Mouse (Mus musculus): Measurements from ENCODE around the gene Trim52. TPM values are rescaled to one million over a fixed set of nuclear protein-coding genes. Genes with fewer than 3 reads are reported as not detected.

Gene Trim52
- polyA plus RNA-seq (2015; fragmentation: Nextera tagmentation; extraction: Ambion mirVana): 0.07 TPM in 1 of 2 replicates, not detected in the other

DNA sequence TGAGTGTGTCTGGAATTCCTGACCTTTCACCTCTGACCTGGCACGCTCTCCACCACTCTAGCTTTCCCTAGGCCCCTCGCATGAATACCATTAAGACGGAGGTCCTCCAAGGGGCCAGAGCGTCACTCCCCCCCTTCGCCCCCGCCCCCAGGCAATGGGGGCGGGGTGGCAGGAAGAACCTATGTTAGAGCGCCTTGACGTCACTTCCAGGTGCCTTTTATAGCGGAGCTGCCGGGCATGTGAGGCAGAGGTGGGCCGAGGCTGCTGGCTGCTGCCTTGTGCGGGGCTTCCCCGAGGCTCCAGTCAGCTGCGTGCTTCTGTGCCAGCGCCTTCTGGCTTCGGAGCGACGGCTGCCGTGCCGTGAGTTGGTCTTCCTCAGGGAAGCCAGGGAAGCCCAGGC is at the start of gene Trim52:
Trim52 (plus strand) TSS at position 219 of the 400 bp plus-strand sequence.
- Histone ChIP-seq H3K4me2 (no peak within 1 kb of the TSS), H3K27ac (no peak within 1 kb of the TSS), H3K9me3 (peaks cover 11% of the 10 kb centered on the region), H3K27me3 (no peaks in the 10 kb centered on the region), H3K36me3 (no peaks in the 10 kb centered on the region), H3K4me3 (no peak within 1 kb of the TSS), H3K4me1 (no peaks in the 10 kb centered on the region), H3K9ac (no peak within 1 kb of the TSS)
- no peak for ATAC-seq (ENCODE audit: insufficient number of reproducible peaks, insufficient read depth, low FRiP score, low TSS enrichment, low read depth)
- 94% methylated on average over 21 of the region's 21 CpGs for WGBS

DNA sequence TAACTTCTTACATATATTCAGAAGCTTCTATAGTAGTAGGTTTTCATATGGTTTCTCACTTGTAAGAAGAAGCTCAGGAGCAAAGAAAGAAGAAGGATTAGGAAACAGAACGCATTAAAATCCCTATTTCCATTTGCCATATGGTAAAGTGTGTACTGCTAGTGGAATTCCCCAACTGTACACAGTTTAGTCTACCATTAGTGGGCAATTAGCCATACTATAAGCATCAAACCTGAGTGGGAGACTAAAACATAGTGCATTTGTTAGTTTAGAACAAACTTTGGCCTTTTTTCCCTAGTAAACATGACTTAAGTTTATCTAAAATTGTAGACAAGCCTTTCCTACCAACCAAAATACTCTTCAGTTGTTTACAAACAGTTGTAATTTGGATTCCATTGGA is 33.4 kb upstream of the Trim52 start:
- WGBS: 76% methylated on average over 1 of the region's 1 CpGs
- H3K27me3 ChIP-seq: no peaks in the 10 kb centered on the region
- H3K4me3 ChIP-seq: no peak overlapping the region
- ATAC-seq (ENCODE audit: insufficient number of reproducible peaks, insufficient read depth, low FRiP score, low TSS enrichment, low read depth): no peak
- H3K9ac ChIP-seq: no peak overlapping the region
- H3K9me3 ChIP-seq: no peaks in the 10 kb centered on the region
- H3K27ac ChIP-seq: no peak overlapping the region
- 0 out of 2 replicates have a peak, but pooled peaks cover 6% of the 10 kb centered on the region for H3K4me1 ChIP-seq
- no peak overlapping the region for H3K4me2 ChIP-seq
- H3K36me3 ChIP-seq: no peaks in the 10 kb centered on the region

DNA sequence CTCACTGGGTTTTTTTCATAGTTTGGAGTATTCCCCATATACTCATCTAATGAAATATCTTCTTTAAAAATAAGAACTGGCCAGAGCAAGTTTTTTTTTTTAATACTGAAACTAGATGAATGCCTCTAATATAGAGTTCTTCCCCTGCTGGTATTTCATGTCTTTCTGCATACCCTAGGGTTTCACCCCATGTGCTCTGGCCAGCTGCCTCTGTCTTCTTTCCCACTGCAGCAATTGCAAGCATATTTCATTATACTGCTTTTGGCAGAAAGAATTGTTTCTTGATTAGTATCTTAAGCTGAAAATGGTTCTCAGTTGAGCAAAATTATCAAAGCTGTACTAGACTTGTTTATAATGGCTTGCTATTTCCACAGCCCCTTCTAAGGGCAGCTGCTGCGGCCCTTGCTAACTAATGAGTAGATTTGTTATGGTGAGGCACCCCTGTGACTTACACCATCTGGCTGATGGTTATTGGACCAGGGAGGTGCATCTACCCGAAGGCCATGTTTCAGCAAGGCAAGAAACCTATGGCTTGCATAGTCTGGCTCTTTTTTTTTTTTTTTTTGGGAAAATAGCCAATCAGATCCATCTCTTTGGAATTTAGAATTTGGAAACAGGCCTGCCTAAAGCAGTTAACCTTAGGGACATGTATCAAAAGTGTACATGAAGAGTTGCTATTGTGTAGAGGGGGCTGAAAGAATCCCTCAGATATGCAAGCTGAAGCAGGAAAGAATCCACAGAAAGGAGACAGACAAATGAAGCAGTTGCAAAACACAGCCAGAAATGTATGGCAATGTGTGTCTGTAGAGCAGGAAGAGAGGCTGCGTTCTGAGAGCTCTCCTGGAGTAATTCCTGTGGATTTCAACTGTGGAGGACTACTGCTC is 30.6 kb upstream of the Trim52 start:
- WGBS: 48% methylated on average over 3 of the region's 3 CpGs

DNA sequence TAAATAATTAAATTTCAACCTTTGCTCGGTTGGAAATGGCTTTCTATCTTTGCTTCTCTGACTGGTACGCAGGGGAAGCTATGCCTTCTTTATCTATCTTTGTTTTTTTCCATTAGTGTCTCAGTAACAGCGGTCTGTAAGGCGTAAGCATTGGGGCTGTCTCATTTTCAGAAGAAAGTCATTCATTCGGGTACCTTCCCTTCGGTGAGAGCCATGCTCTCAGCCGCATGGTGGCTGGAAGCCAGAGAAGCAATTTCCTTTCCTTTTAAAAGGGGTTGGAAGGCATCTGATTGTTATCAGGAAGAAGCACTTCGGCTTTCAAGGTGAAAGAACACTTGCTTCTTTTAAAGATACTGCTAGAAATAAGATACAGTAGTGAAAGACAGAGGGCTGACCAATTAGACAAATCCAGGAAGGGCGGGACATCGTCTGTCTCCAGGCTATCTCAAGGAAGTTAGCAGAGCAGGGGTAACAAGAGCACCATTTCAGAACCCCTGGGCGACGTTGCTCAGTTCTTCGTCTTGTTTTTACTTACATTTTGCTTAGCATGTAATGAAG is 17.4 kb upstream of the Trim52 start:
- 69% methylated on average over 13 of the region's 13 CpGs for WGBS
- H3K9ac ChIP-seq: no peak overlapping the region
- no peak overlapping the region for H3K27ac ChIP-seq
- no peaks in the 10 kb centered on the region for H3K4me1 ChIP-seq
- no peak overlapping the region for H3K4me3 ChIP-seq
- no peaks in the 10 kb centered on the region for H3K9me3 ChIP-seq
- ATAC-seq (ENCODE audit: insufficient number of reproducible peaks, insufficient read depth, low FRiP score, low TSS enrichment, low read depth): no peak
- no peak overlapping the region for H3K4me2 ChIP-seq
- H3K36me3 ChIP-seq: no peaks in the 10 kb centered on the region
- no peaks in the 10 kb centered on the region for H3K27me3 ChIP-seq

More for the DNA sequence above, 30.6 kb upstream of the Trim52 start:
- no peak overlapping the region for H3K4me3 ChIP-seq
- no peak overlapping the region for H3K27ac ChIP-seq
- no peaks in the 10 kb centered on the region for H3K27me3 ChIP-seq
- H3K36me3 ChIP-seq: no peaks in the 10 kb centered on the region
- ATAC-seq (ENCODE audit: insufficient number of reproducible peaks, insufficient read depth, low FRiP score, low TSS enrichment, low read depth): no peak
- H3K4me1 ChIP-seq: 0 out of 2 replicates have a peak, but pooled peaks cover 6% of the 10 kb centered on the region
- H3K9ac ChIP-seq: no peak overlapping the region
- H3K4me2 ChIP-seq: no peak overlapping the region
- no peaks in the 10 kb centered on the region for H3K9me3 ChIP-seq

DNA sequence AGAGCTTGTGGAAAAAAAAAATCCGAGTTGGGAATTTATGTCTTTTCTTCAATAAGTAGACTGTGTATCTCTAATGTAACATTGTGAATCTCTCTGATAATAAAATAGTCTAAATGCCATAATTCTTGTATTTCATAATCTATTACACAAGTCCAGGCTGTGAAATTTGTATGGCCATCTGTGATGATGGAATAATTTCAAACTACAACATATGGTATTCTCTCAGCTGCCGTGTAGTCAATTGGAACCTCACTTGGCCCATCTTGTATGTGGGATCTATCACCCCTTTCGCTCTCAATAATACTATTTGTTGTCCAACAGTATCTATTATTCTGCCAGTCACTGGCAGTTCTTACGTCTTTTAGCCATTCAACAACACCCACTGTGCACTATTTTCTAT is 9.2 kb upstream of the Trim52 start:
- H3K9me3 ChIP-seq: no peaks in the 10 kb centered on the region
- H3K4me2 ChIP-seq: no peak overlapping the region
- no peaks in the 10 kb centered on the region for H3K4me1 ChIP-seq
- no peaks in the 10 kb centered on the region for H3K27me3 ChIP-seq
- ATAC-seq (ENCODE audit: insufficient number of reproducible peaks, insufficient read depth, low FRiP score, low TSS enrichment, low read depth): no peak
- no peak overlapping the region for H3K27ac ChIP-seq
- H3K9ac ChIP-seq: no peak overlapping the region
- no peaks in the 10 kb centered on the region for H3K36me3 ChIP-seq
- 89% methylated on average over 4 of the region's 4 CpGs for WGBS
- no peak overlapping the region for H3K4me3 ChIP-seq

DNA sequence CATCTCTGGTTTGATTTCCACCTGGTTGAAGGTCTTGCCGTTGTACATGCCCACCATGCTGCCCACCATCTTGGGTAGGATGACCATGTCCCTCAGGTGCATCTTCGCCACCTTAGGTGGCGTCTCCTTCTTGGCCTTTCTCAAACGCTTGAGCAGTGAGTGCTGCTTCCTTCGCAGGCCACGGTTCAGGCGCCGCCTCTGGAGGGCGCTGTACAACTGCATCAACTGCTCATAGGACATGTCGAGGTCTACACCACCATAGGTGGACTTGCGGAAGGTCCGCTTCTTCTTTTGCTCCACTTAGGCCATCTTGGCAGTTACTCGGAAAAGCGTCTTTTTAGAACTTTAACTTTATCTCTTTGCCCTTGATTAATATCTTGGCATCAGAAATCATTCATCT is 5.1 kb upstream of the Trim52 start:
- Histone ChIP-seq H3K4me3 (no peak overlapping the region), H3K4me1 (no peaks in the 10 kb centered on the region), H3K4me2 (no peak overlapping the region), H3K27me3 (no peaks in the 10 kb centered on the region), H3K9ac (no peak overlapping the region), H3K9me3 (no peaks in the 10 kb centered on the region), H3K36me3 (no peaks in the 10 kb centered on the region), H3K27ac (no peak overlapping the region)
- no peak for ATAC-seq (ENCODE audit: insufficient number of reproducible peaks, insufficient read depth, low FRiP score, low TSS enrichment, low read depth)
- 93% methylated on average over 14 of the region's 14 CpGs for WGBS

DNA sequence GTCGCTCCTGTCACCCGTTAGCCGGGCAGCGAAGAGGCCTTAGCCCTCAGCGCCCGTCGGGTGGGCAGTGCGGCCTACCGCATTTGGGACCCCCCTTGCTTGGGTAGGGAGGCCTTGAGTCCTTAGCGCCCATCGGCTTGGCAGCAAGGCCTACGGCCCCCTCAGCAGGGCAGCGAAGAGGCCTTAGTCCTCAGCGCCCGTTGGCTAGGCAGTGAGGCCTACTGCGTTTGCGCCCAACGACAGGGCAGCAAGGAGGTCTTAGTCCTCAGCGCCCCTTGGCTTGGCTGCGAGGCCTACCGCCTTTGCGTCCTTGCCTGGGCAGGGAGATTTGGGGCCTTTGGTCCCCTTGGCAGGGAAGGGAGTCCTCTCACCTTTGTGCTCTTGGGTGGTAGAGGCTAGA is 427 bp downstream of the Trim52 start:
- peaks cover 11% of the 10 kb centered on the region for H3K9me3 ChIP-seq

DNA sequence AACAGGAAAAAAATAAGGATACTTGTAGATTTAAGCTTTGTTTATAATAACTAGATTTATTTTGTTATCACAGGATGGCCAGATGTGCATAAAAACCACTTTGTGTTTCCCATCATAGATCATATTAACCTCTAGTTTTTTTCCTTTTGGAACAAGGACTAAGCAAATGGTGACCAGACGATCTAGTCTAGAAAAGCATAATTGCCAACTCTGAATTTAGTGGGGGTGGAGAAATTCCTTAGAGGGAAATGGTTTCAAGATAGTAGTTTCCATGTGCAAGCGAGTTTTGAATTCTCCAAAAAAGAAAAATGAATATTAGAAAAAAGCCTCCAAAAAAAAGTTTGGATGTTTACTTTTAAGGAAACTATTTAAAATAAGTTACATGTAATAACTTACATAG is 13.4 kb downstream of the Trim52 start:
- Histone ChIP-seq H3K4me3 (no peak overlapping the region), H3K4me1 (no peaks in the 10 kb centered on the region), H3K27ac (no peak overlapping the region), H3K4me2 (no peak overlapping the region), H3K36me3 (no peaks in the 10 kb centered on the region), H3K27me3 (no peaks in the 10 kb centered on the region), H3K9me3 (no peaks in the 10 kb centered on the region), H3K9ac (no peak overlapping the region)
- ATAC-seq (ENCODE audit: insufficient number of reproducible peaks, insufficient read depth, low FRiP score, low TSS enrichment, low read depth): no peak
- WGBS: 40% methylated on average over 2 of the region's 2 CpGs

More for the DNA sequence above, 427 bp downstream of the Trim52 start:
- Histone ChIP-seq H3K4me2 (no peak overlapping the region), H3K27ac (no peak overlapping the region), H3K4me1 (no peaks in the 10 kb centered on the region), H3K9ac (no peak overlapping the region), H3K36me3 (no peaks in the 10 kb centered on the region), H3K27me3 (no peaks in the 10 kb centered on the region), H3K4me3 (no peak overlapping the region)
- 99% methylated on average over 22 of the region's 22 CpGs for WGBS
- ATAC-seq (ENCODE audit: insufficient number of reproducible peaks, insufficient read depth, low FRiP score, low TSS enrichment, low read depth): no peak

DNA sequence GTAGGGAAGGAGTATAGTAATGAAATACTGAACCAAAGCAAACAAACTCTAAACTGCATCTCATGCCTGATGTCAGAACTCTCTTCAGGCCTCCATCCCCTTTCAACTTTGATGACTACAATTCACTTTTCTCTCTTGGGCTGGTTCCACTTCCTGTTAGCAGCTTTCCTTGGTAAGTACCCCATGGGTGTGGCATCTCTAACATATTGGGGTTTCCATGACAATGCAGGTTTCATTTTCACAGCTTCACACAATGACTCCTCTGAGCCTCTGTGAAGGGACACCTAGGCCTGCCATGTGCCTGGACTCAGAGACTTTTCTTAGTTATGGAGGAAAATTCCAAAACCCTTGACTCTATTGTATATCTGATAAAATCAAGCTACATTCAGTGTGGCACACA is 30.3 kb downstream of the Trim52 start:
- Histone ChIP-seq H3K4me1 (no peaks in the 10 kb centered on the region), H3K9ac (no peak overlapping the region), H3K9me3 (0 out of 2 replicates have a peak, but pooled peaks cover 6% of the 10 kb centered on the region), H3K27ac (no peak overlapping the region), H3K4me2 (no peak overlapping the region), H3K4me3 (no peak overlapping the region), H3K27me3 (no peaks in the 10 kb centered on the region), H3K36me3 (no peaks in the 10 kb centered on the region)
- ATAC-seq (ENCODE audit: insufficient number of reproducible peaks, insufficient read depth, low FRiP score, low TSS enrichment, low read depth): no peak

DNA sequence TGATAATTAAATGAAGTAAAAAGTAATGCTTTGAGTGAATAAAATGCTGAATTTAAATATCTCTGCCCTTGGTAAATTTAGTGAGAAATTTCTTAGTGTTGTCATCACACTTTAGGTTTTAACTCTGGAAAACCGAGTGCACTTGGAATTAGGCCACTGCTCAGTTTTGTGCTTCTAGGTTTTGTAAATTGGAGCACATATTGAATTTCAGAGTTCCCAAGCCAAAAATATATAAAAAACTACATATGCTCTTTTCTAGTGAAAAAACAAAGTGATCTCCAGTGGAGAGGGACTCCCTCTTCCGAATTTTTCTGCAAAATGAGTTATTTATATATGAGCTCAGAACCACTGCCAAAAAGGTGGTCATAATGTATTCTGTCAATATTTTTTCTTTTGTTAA is 45.2 kb downstream of the Trim52 start:
- Histone ChIP-seq H3K27me3 (no peaks in the 10 kb centered on the region), H3K27ac (no peak overlapping the region), H3K4me2 (no peak overlapping the region), H3K4me3 (no peak overlapping the region), H3K4me1 (no peaks in the 10 kb centered on the region), H3K36me3 (no peaks in the 10 kb centered on the region), H3K9me3 (no peaks in the 10 kb centered on the region), H3K9ac (no peak overlapping the region)
- ATAC-seq (ENCODE audit: insufficient number of reproducible peaks, insufficient read depth, low FRiP score, low TSS enrichment, low read depth): no peak
- 44% methylated on average over 2 of the region's 2 CpGs for WGBS

DNA sequence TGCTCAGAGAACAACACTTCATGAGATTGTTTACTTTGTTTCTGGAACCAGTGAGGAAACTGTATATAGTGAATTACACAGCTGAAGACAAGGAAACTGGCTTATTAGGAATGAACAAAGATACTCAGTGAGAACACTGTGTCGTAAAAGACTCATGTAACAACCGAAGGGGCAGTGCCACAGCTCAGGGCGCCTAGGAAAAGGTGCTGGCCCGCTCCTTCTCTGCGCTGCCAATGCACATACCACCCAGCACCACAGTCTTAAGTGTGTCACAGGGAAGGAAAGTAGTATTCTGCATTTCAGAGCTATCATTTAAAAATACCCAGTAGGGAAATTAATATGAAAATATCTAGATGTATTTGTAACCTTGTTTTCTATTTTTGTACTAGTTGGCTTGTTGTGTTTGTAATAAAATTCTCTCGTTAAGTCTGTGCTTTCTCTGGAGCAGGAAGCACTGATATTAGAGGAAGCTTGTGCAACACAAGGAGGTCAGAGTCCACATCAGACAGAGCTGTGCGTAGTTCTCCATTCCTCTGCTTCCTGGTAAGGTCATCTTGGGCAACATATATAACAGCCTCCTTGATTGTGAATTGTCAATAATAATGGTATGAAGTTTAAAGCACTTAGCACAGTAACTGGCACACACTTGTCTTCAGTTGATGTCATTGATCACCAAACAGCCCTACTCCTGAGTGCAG is 49.0 kb downstream of the Trim52 start:
- Histone ChIP-seq H3K9ac (no peak overlapping the region), H3K4me1 (no peaks in the 10 kb centered on the region), H3K27me3 (no peaks in the 10 kb centered on the region), H3K27ac (no peak overlapping the region), H3K9me3 (no peaks in the 10 kb centered on the region), H3K4me3 (no peak overlapping the region), H3K36me3 (no peaks in the 10 kb centered on the region), H3K4me2 (no peak overlapping the region)
- 80% methylated on average over 7 of the region's 7 CpGs for WGBS
- no peak for ATAC-seq (ENCODE audit: insufficient number of reproducible peaks, insufficient read depth, low FRiP score, low TSS enrichment, low read depth)
